Comparison of ENCODE assay signal across 8 mouse cellular contexts in the genomic region with DNA sequence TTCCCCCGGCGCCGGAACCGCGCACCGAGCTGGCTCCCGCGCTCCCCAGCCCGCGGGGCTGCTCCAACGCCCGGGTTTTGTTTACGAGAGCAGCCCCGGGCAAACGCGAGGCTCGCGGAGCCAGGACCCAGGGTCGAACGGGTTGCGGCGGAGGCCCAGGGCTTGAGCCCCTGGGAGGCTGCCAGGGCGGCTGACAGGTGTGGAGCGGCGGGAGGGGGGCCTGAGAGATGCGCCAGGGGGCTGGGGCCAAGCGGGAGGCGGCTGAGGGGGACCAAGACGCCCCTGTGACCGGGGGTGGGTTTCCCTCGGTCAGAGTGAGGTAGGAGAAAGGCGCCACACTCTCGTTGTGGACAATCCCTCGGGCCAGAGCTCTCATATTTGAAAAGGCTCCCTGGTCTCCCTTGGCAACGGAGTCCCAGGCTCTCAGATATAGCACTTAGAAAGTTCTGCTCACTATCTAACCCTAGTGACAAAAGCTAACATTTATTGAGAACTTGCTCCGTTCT. TPM values are rescaled to one million over a fixed set of nuclear protein-coding genes. Genes with fewer than 3 reads are reported as not detected.
A peak's percentile ranks its signal among the peaks of the same experiment; 100 is the strongest.
DNase-seq lines count a peak whose midpoint lies in the region; ATAC-seq and TF ChIP-seq lines count a peak whose summit lies in the region.

No protein-coding gene starts in this region.

- no peaks in the 10 kb centered on the region for H3K9me3 ChIP-seq in embryonic facial prominence, embryonic 12.5 days
- H3K9me3 ChIP-seq in hindbrain, embryonic 16.5 days (ENCODE audit: control insufficient read depth, low read length) = no peaks in the 10 kb centered on the region
- no peaks in the 10 kb centered on the region for H3K9me3 ChIP-seq in stomach, postnatal 0 days (ENCODE audit: control insufficient read depth, low read length)

- peaks cover 20% of the 10 kb centered on the region for H3K4me1 ChIP-seq in embryonic facial prominence, embryonic 12.5 days
- H3K4me1 ChIP-seq in hindbrain, embryonic 16.5 days (ENCODE audit: control insufficient read depth, insufficient read depth, low read depth, low read length) = peaks cover 25% of the 10 kb centered on the region
- no peaks in the 10 kb centered on the region for H3K4me1 ChIP-seq in stomach, postnatal 0 days (replicated peaks; ENCODE audit: control insufficient read depth, insufficient read depth)

- TF ChIP-seq EP300 in stomach, postnatal 0 days (optimal IDR thresholded peaks at IDR 0.05) = no peak

- peak overlapping the region; percentile 97 for H3K4me2 ChIP-seq in embryonic facial prominence, embryonic 12.5 days (replicated peaks)
- H3K4me2 ChIP-seq in hindbrain, embryonic 16.5 days (ENCODE audit: low read length) = peak overlapping the region; percentile 77
- peak overlapping the region; percentile 97 for H3K4me2 ChIP-seq in stomach, postnatal 0 days (replicated peaks; ENCODE audit: low read depth)

- H3K27me3 ChIP-seq in embryonic facial prominence, embryonic 12.5 days = peaks cover 58% of the 10 kb centered on the region
- no peaks in the 10 kb centered on the region for H3K27me3 ChIP-seq in hindbrain, embryonic 16.5 days (replicated peaks; ENCODE audit: control insufficient read depth, insufficient read depth, low read length)
- peaks cover 2% of the 10 kb centered on the region; the same call in 1 of the 2 replicates for H3K27me3 ChIP-seq in stomach, postnatal 0 days (ENCODE audit: control insufficient read depth, insufficient read depth, low read length)

- DNase-seq in cerebellum, adult 11-12 months = peak; percentile 45
- peak; percentile 59 to 60 for DNase-seq in right cerebral cortex, postnatal 10 days (ENCODE audit: low spot score in 2 of 2)
- DNase-seq in right cerebral cortex, postnatal 36 days (ENCODE audit: low spot score in 2 of 2) = no peak
- peak; percentile 40 for DNase-seq in lung, postnatal 36 days
- DNase-seq in stomach, postnatal 0 days (ENCODE audit: low spot score) = peak; percentile 31

- H3K27ac ChIP-seq in embryonic facial prominence, embryonic 12.5 days = peak overlapping the region; percentile 46; the same call in 1 of the 2 replicates
- H3K27ac ChIP-seq in hindbrain, embryonic 16.5 days (ENCODE audit: low read depth, low read length) = peak overlapping the region; percentile 94
- H3K27ac ChIP-seq in stomach, postnatal 0 days (replicated peaks) = no peak overlapping the region

- H3K9ac ChIP-seq in embryonic facial prominence, embryonic 12.5 days = peak overlapping the region; percentile 74
- H3K9ac ChIP-seq in hindbrain, embryonic 16.5 days (ENCODE audit: low read depth, low read length) = peak overlapping the region; percentile 93
- peak overlapping the region; percentile 63; the same call in 1 of the 2 replicates for H3K9ac ChIP-seq in stomach, postnatal 0 days (ENCODE audit: low read length)

- ATAC-seq in cerebellum, adult (ENCODE audit: insufficient number of reproducible peaks, low FRiP score, low TSS enrichment) = no peak; the same call in 1 of the 2 replicates
- ATAC-seq in embryonic facial prominence, embryonic 12.5 days (ENCODE audit: insufficient number of reproducible peaks, insufficient read depth, low FRiP score, low TSS enrichment) = 0 out of 2 replicates have a peak, but pooled peaks have one; percentile 4
- ATAC-seq in hindbrain, embryonic 16.5 days = peak; percentile 34
- no peak for ATAC-seq in stomach, postnatal 0 days (ENCODE audit: low FRiP score, low TSS enrichment)

- H3K4me3 ChIP-seq in embryonic facial prominence, embryonic 12.5 days = peak overlapping the region; percentile 68
- peak overlapping the region; percentile 95 for H3K4me3 ChIP-seq in hindbrain, embryonic 16.5 days (ENCODE audit: low read length)
- H3K4me3 ChIP-seq in stomach, postnatal 0 days (ENCODE audit: low read depth, low read length) = peak overlapping the region; percentile 69

- WGBS in embryonic facial prominence, embryonic 12.5 days = 1% methylated on average over 36 of the region's 36 CpGs
- under 1% methylated on average over 33 of the region's 36 CpGs for WGBS in hindbrain, embryonic 16.5 days
- 1% methylated on average over 35 of the region's 36 CpGs for WGBS in stomach, postnatal 0 days

- H3K36me3 ChIP-seq in embryonic facial prominence, embryonic 12.5 days = no peaks in the 10 kb centered on the region
- no peaks in the 10 kb centered on the region for H3K36me3 ChIP-seq in hindbrain, embryonic 16.5 days (ENCODE audit: control insufficient read depth, insufficient read depth, low read length)
- H3K36me3 ChIP-seq in stomach, postnatal 0 days (ENCODE audit: control insufficient read depth, insufficient read depth, low read length) = no peaks in the 10 kb centered on the region

- TF ChIP-seq CTCF in stomach, postnatal 0 days (IDR thresholded peaks at IDR 0.05; ENCODE audit: low read depth) = no peak

RNA-seq across cellular contexts. Expression of gene Plxnc1, which starts 0.6 kb away (rescaled TPM):
- 3.4 and 3.5 TPM in 2 replicates for polyA plus RNA-seq in embryonic facial prominence, embryonic 12.5 days (2016; fragmentation: Nextera tagmentation; extraction: Ambion mirVana)
- polyA plus RNA-seq in hindbrain, embryonic 16.5 days (2015; fragmentation: Nextera tagmentation; extraction: Ambion mirVana) = 8.3 and 8.4 TPM in 2 replicates
- 0.67 and 1.0 TPM in 2 replicates for polyA plus RNA-seq in stomach, postnatal 0 days (2015; fragmentation: Nextera tagmentation; extraction: Ambion mirVana)

Comparison
In these comparisons a context has a peak if more than half of its experiments do, and no peak if none do; other contexts are left out.
1. DNase-seq: peak in cerebellum, adult 11-12 months (single experiment), right cerebral cortex, postnatal 10 days (2 of 2), lung, postnatal 36 days (single experiment) and stomach, postnatal 0 days (single experiment); none in right cerebral cortex, postnatal 36 days (0 of 2).
2. ATAC-seq: peak in embryonic facial prominence, embryonic 12.5 days (single experiment) and hindbrain, embryonic 16.5 days (single experiment); none in cerebellum, adult (single experiment) and stomach, postnatal 0 days (single experiment).
3. Peak in every context shown above with its lines, with median percentiles within 50 percentile points of each other: H3K4me2 ChIP-seq, H3K4me3 ChIP-seq and H3K9ac ChIP-seq.